In genomic region chr19:45575632-45576001, GRCm38 (mm10) we compare ENCODE assay signal across 9 mouse cellular contexts. TPM values are rescaled to one million over a fixed set of nuclear protein-coding genes. Genes with fewer than 3 reads are reported as not detected.
DNase-seq lines count a peak whose midpoint lies in the region; ATAC-seq and TF ChIP-seq lines count a peak whose summit lies in the region.
"Had no signal": no experiment of that assay in that cellular context is flagged by ENCODE, and none has a peak within 500 bp of the region (broad histone marks: within the 10 kb centered on the region; RNA-seq: fewer than 3 reads in every experiment).

No protein-coding gene starts in this region.

- 0 out of 2 replicates have a peak, but pooled peaks have one; percentile 28 for ATAC-seq in kidney, embryonic 14.5 days (ENCODE audit: low FRiP score, low TSS enrichment)
- peak; percentile 69 for ATAC-seq in intestine, embryonic 15.5 days
- ATAC-seq in megakaryocyte, adult 5-6 weeks (ENCODE audit: poor library complexity, severe bottlenecking) = peak; percentile 62

- WGBS in kidney, embryonic 14.5 days = 14% methylated on average over 8 of the region's 8 CpGs
- WGBS in kidney, adult 2 months = 47% methylated on average over 8 of the region's 8 CpGs
- 8% methylated on average over 8 of the region's 8 CpGs for WGBS in intestine, embryonic 15.5 days

- H3K4me3 ChIP-seq in kidney, embryonic 14.5 days (ENCODE audit: low read length) = no peak overlapping the region
- no peak overlapping the region for H3K4me3 ChIP-seq in kidney, adult 2 months (ENCODE audit: insufficient read depth, low read depth, low read length)
- peak overlapping the region; percentile 19; the same call in 1 of the 2 replicates for H3K4me3 ChIP-seq in bone marrow macrophage, adult 2 months (ENCODE audit: insufficient read depth, low read length)
- no peak overlapping the region for H3K4me3 ChIP-seq in intestine, embryonic 15.5 days (replicated peaks)

- DNase-seq in kidney, adult 2 months = no peak
- no peak for DNase-seq in Muller cell, postnatal 12 days (ENCODE audit: inconsistent ontology term)
- DNase-seq in layer of hippocampus, postnatal 25 days (ENCODE audit: extremely low spot score in 1 of 2, low spot score in 1 of 2) = no peak
- DNase-seq in ovary, postnatal 36 days (ENCODE audit: low spot score) = no peak
- DNase-seq: kidney, adult 8-10 months had no signal

- no peaks in the 10 kb centered on the region for H3K27me3 ChIP-seq in kidney, embryonic 14.5 days (ENCODE audit: control insufficient read depth, insufficient read depth, low read length)
- H3K27me3 ChIP-seq in kidney, adult 2 months (replicated peaks; ENCODE audit: control insufficient read depth, insufficient read depth, low read length) = no peaks in the 10 kb centered on the region
- no peaks in the 10 kb centered on the region for H3K27me3 ChIP-seq in intestine, embryonic 15.5 days (replicated peaks)

- no peak for TF ChIP-seq POLR2A in kidney, adult 2 months (IDR thresholded peaks at IDR 0.05; ENCODE audit: low read depth, low read length)
- no peak for TF ChIP-seq POLR2A in bone marrow macrophage, adult 2 months (IDR thresholded peaks at IDR 0.05; ENCODE audit: borderline replicate concordance, low read depth, low read length)

- H3K36me3 ChIP-seq in kidney, embryonic 14.5 days (ENCODE audit: control insufficient read depth, insufficient read depth, low read length) = peaks cover 37% of the 10 kb centered on the region
- no peaks in the 10 kb centered on the region for H3K36me3 ChIP-seq in kidney, adult 2 months (ENCODE audit: control insufficient read depth, insufficient read depth, low read length)
- peaks cover 6% of the 10 kb centered on the region; the same call in 1 of the 2 replicates for H3K36me3 ChIP-seq in intestine, embryonic 15.5 days

- H3K9me3 ChIP-seq in kidney, embryonic 14.5 days (ENCODE audit: control insufficient read depth, low read length) = no peaks in the 10 kb centered on the region
- H3K9me3 ChIP-seq in intestine, embryonic 15.5 days = no peaks in the 10 kb centered on the region

- TF ChIP-seq CTCF in kidney, adult 2 months (conservative IDR thresholded peaks at IDR 0.05; ENCODE audit: insufficient read depth, insufficient read length, low read depth, low read length) = no peak
- TF ChIP-seq CTCF in bone marrow macrophage, adult 2 months (IDR thresholded peaks at IDR 0.05; ENCODE audit: low read depth, low read length) = no peak

- no peak overlapping the region for H3K4me2 ChIP-seq in kidney, embryonic 14.5 days (replicated peaks; ENCODE audit: low read depth, low read length)
- peak overlapping the region; percentile 24 for H3K4me2 ChIP-seq in intestine, embryonic 15.5 days (replicated peaks)

- H3K4me1 ChIP-seq in kidney, embryonic 14.5 days (ENCODE audit: control insufficient read depth, insufficient read depth, low read length) = peaks cover 18% of the 10 kb centered on the region
- H3K4me1 ChIP-seq in kidney, adult 2 months (ENCODE audit: control insufficient read depth, insufficient read depth, low read length) = no peaks in the 10 kb centered on the region
- peaks cover 19% of the 10 kb centered on the region for H3K4me1 ChIP-seq in bone marrow macrophage, adult 2 months (ENCODE audit: control insufficient read depth, insufficient read depth, low read length)
- peaks cover 29% of the 10 kb centered on the region for H3K4me1 ChIP-seq in intestine, embryonic 15.5 days (replicated peaks)

- H3K9ac ChIP-seq in kidney, embryonic 14.5 days (ENCODE audit: low read depth, low read length) = no peak overlapping the region
- no peak overlapping the region for H3K9ac ChIP-seq in intestine, embryonic 15.5 days

- no peak overlapping the region for H3K27ac ChIP-seq in kidney, embryonic 14.5 days (ENCODE audit: low read depth, low read length)
- no peak overlapping the region for H3K27ac ChIP-seq in kidney, adult 2 months (ENCODE audit: insufficient read depth, low read depth, low read length)
- peak overlapping the region; percentile 35; the same call in 1 of the 2 replicates for H3K27ac ChIP-seq in bone marrow macrophage, adult 2 months (ENCODE audit: insufficient read depth, low read depth, low read length)
- H3K27ac ChIP-seq in intestine, embryonic 15.5 days = peak overlapping the region; percentile 68; the same call in 1 of the 2 replicates

RNA-seq across cellular contexts. Expression of gene Gm17018, which starts 15.2 kb away (rescaled TPM):
- polyA plus RNA-seq in kidney, embryonic 14.5 days (2014; fragmentation: Nextera tagmentation; extraction: Ambion mirVana) = 51.4 and 61.6 TPM in 2 replicates
- polyA plus RNA-seq in kidney, adult 2 months (2012; rRNA removed) = 10.9 and 16.3 TPM in 2 replicates
- 35.3 and 36.0 TPM in 2 replicates for polyA plus RNA-seq in bone marrow macrophage, adult 2 months (2012; ENCODE audit: insufficient read depth, insufficient read length, missing spikeins)
- polyA plus RNA-seq in intestine, embryonic 15.5 days (2015; fragmentation: Nextera tagmentation; extraction: Ambion mirVana) = 36.2 and 38.2 TPM in 2 replicates
- 22.6 and 23.8 TPM in 2 replicates for total RNA-seq in megakaryocyte, adult 5-6 weeks (2015)
- total RNA-seq in megakaryocyte, adult 5-6 weeks (2017) = 13.5 and 15.3 TPM in 2 replicates
- 10 to 100 TPM; 58.9 to 62.1 TPM for total RNA-seq in layer of hippocampus, postnatal 25 days (2021)

RNA-seq across cellular contexts. Expression of gene Poll, which starts 15.3 kb away (rescaled TPM):
- polyA plus RNA-seq in kidney, embryonic 14.5 days (2014; fragmentation: Nextera tagmentation; extraction: Ambion mirVana) = 13.9 and 20.6 TPM in 2 replicates
- 12.6 and 13.3 TPM in 2 replicates for polyA plus RNA-seq in kidney, adult 2 months (2012; rRNA removed)
- polyA plus RNA-seq in bone marrow macrophage, adult 2 months (2012; ENCODE audit: insufficient read depth, insufficient read length, missing spikeins) = 9.3 and 10.1 TPM in 2 replicates
- 13.3 and 14.0 TPM in 2 replicates for polyA plus RNA-seq in intestine, embryonic 15.5 days (2015; fragmentation: Nextera tagmentation; extraction: Ambion mirVana)
- 3.2 and 3.7 TPM in 2 replicates for total RNA-seq in megakaryocyte, adult 5-6 weeks (2015)
- total RNA-seq in megakaryocyte, adult 5-6 weeks (2017) = 6.7 and 7.4 TPM in 2 replicates
- 1 to 10 TPM; 8.3 to 9.4 TPM for total RNA-seq in layer of hippocampus, postnatal 25 days (2021)

Comparison
In these comparisons a context has a peak if more than half of its experiments do, and no peak if none do; other contexts are left out.
1. H3K27ac ChIP-seq: peak in bone marrow macrophage, adult 2 months (single experiment) and intestine, embryonic 15.5 days (single experiment); none in kidney, embryonic 14.5 days (single experiment) and kidney, adult 2 months (single experiment).
2. Peak in every context shown above with its lines, with median percentiles within 50 percentile points of each other: ATAC-seq.